Comparison of ENCODE assay signal across 8 mouse cellular contexts in the genomic region with DNA sequence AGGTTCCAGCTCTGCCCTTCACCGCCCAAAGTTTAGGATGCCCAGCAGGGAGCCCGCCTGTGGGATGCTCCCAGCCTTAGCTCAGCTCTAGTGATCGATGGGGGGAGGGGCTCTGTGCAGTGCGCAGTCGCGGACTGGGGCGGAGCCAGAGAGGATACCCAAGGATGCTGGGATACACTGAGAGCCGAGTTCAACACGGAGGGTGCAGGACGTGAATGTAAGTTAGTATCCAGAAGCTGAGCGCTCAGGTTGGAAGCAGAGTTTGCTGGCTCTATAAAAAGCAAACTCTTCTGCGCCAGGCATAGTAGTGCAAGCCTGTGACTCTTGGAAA. TPM values are rescaled to one million over a fixed set of nuclear protein-coding genes. Genes with fewer than 3 reads are reported as not detected.
A peak's percentile ranks its signal among the peaks of the same experiment; 100 is the strongest.
DNase-seq lines count a peak whose midpoint lies in the region; ATAC-seq lines count a peak whose summit lies in the region.

Gene Tvp23a, minus strand, starts transcription at position 99 of the 331 bp plus-strand sequence.

- no peaks in the 10 kb centered on the region for H3K27me3 ChIP-seq in hindbrain, embryonic 14.5 days (ENCODE audit: control insufficient read depth, insufficient read depth, low read length)
- H3K27me3 ChIP-seq in midbrain, embryonic 13.5 days, result no peaks in the 10 kb centered on the region
- no peaks in the 10 kb centered on the region for H3K27me3 ChIP-seq in stomach, embryonic 15.5 days (replicated peaks)

- peak within 1 kb of the TSS; percentile 52 for H3K4me3 ChIP-seq in hindbrain, embryonic 14.5 days (replicated peaks; ENCODE audit: low read length)
- H3K4me3 ChIP-seq in midbrain, embryonic 13.5 days (replicated peaks), result peak within 1 kb of the TSS; percentile 61
- H3K4me3 ChIP-seq in stomach, embryonic 15.5 days (replicated peaks), result peak within 1 kb of the TSS; percentile 41

- peak within 1 kb of the TSS; percentile 61 for H3K4me2 ChIP-seq in hindbrain, embryonic 14.5 days (replicated peaks)
- peak within 1 kb of the TSS; percentile 72 for H3K4me2 ChIP-seq in midbrain, embryonic 13.5 days (replicated peaks)
- peak within 1 kb of the TSS; percentile 63 for H3K4me2 ChIP-seq in stomach, embryonic 15.5 days

- peak within 1 kb of the TSS; percentile 72 for H3K9ac ChIP-seq in hindbrain, embryonic 14.5 days
- H3K9ac ChIP-seq in midbrain, embryonic 13.5 days (replicated peaks), result peak within 1 kb of the TSS; percentile 78
- H3K9ac ChIP-seq in stomach, embryonic 15.5 days, result 0 out of 2 replicates have a peak within 1 kb of the TSS, but pooled peaks have one; percentile 7

- WGBS in hindbrain, embryonic 14.5 days, result under 1% methylated on average over 12 of the region's 12 CpGs
- 2% methylated on average over 12 of the region's 12 CpGs for WGBS in midbrain, embryonic 13.5 days
- WGBS in stomach, embryonic 15.5 days, result 9% methylated on average over 12 of the region's 12 CpGs

- peaks cover 32% of the 10 kb centered on the region for H3K4me1 ChIP-seq in hindbrain, embryonic 14.5 days (replicated peaks; ENCODE audit: control insufficient read depth, insufficient read depth, low read length)
- peaks cover 43% of the 10 kb centered on the region for H3K4me1 ChIP-seq in midbrain, embryonic 13.5 days (replicated peaks)
- H3K4me1 ChIP-seq in stomach, embryonic 15.5 days, result peaks cover 6% of the 10 kb centered on the region

- peak; percentile 95 for DNase-seq in ZHBTc4 (ENCODE audit: low read depth, low spot score)
- DNase-seq in cerebellum, postnatal 25 days, result peak; percentile 87 to 93
- DNase-seq in frontal cortex, postnatal 36 days (ENCODE audit: low spot score in 2 of 2), result peak; percentile 87 to 90
- peak; percentile 90 for DNase-seq in hindbrain, embryonic 14.5 days (ENCODE audit: low spot score)
- peak; percentile 88 to 91 for DNase-seq in left cerebral cortex, postnatal 14 days (ENCODE audit: low spot score in 2 of 2)
- no peak for DNase-seq in thymus, postnatal 25 days

- H3K27ac ChIP-seq in hindbrain, embryonic 14.5 days, result peak within 1 kb of the TSS; percentile 75
- H3K27ac ChIP-seq in midbrain, embryonic 13.5 days, result peak within 1 kb of the TSS; percentile 87
- H3K27ac ChIP-seq in stomach, embryonic 15.5 days, result no peak within 1 kb of the TSS

- H3K9me3 ChIP-seq in hindbrain, embryonic 14.5 days (ENCODE audit: control insufficient read depth, low read length), result no peaks in the 10 kb centered on the region
- H3K9me3 ChIP-seq in midbrain, embryonic 13.5 days, result no peaks in the 10 kb centered on the region
- no peaks in the 10 kb centered on the region for H3K9me3 ChIP-seq in stomach, embryonic 15.5 days

- H3K36me3 ChIP-seq in hindbrain, embryonic 14.5 days (replicated peaks; ENCODE audit: control insufficient read depth, insufficient read depth), result no peaks in the 10 kb centered on the region
- H3K36me3 ChIP-seq in midbrain, embryonic 13.5 days, result no peaks in the 10 kb centered on the region; the same call in 1 of the 2 replicates
- no peaks in the 10 kb centered on the region for H3K36me3 ChIP-seq in stomach, embryonic 15.5 days

- peak; percentile 97 for ATAC-seq in hindbrain, embryonic 14.5 days (ENCODE audit: low FRiP score)
- ATAC-seq in midbrain, embryonic 13.5 days, result peak; percentile 99
- ATAC-seq in stomach, embryonic 15.5 days (ENCODE audit: insufficient read depth, low FRiP score, low read depth), result peak; percentile 90

- intact Hi-C loops in left cerebral cortex, postnatal 14 days (cut with DNase I), result no loop called here

RNA-seq across cellular contexts. Expression of gene Tvp23a, which starts in this region (rescaled TPM):
- polyA plus RNA-seq in hindbrain, embryonic 14.5 days (2014; fragmentation: Nextera tagmentation; extraction: Ambion mirVana), result 44.3 and 44.5 TPM in 2 replicates
- total RNA-seq in left cerebral cortex, postnatal 14 days (2021), result 10 to 100 TPM; 33.6 to 36.0 TPM
- polyA plus RNA-seq in midbrain, embryonic 13.5 days (2015; fragmentation: Nextera tagmentation; extraction: Ambion mirVana), result 42.9 and 44.1 TPM in 2 replicates
- polyA plus RNA-seq in stomach, embryonic 15.5 days (2015; fragmentation: Nextera tagmentation; extraction: Ambion mirVana), result 7.8 and 9.8 TPM in 2 replicates

Comparison
In these comparisons a context has a peak if more than half of its experiments do, and no peak if none do; other contexts are left out.
1. H3K9ac ChIP-seq: peak in every context shown above with its lines; median percentile 78 in midbrain, embryonic 13.5 days; 72 in hindbrain, embryonic 14.5 days; 7 in stomach, embryonic 15.5 days.